Mouse (Mus musculus): ENCODE measurements around the gene Zbtb32. TPM values are rescaled to one million over a fixed set of nuclear protein-coding genes. Genes with fewer than 3 reads are reported as not detected.

The Zbtb32 gene
- polyA plus RNA-seq, 1 experiment from 2014 or later = 0.31 TPM

GRCm38 (mm10) chr7:30615049-30615760 lies 16.5 kb upstream of the Zbtb32 start:
- no peak overlapping the region for H3K4me3 ChIP-seq (replicated peaks)
- H3K9me3 ChIP-seq = no peaks in the 10 kb centered on the region
- WGBS = 70% methylated on average over 5 of the region's 5 CpGs
- H3K4me1 ChIP-seq (replicated peaks) = no peaks in the 10 kb centered on the region
- 0 out of 2 replicates have a peak, but pooled peaks have one; percentile 18 for ATAC-seq
- H3K27me3 ChIP-seq = no peaks in the 10 kb centered on the region
- no peak overlapping the region for H3K9ac ChIP-seq (replicated peaks)
- H3K36me3 ChIP-seq = peaks cover 47% of the 10 kb centered on the region
- H3K27ac ChIP-seq = no peak overlapping the region
- no peak overlapping the region for H3K4me2 ChIP-seq (replicated peaks)

GRCm38 (mm10) chr7:30614454-30614853 lies 15.7 kb upstream of the Zbtb32 start:
- WGBS = 82% methylated on average over 2 of the region's 2 CpGs
- Histone ChIP-seq H3K36me3 (peaks cover 45% of the 10 kb centered on the region), H3K9me3 (no peaks in the 10 kb centered on the region), H3K4me3 (replicated peaks) (no peak overlapping the region), H3K9ac (replicated peaks) (no peak overlapping the region), H3K4me1 (replicated peaks) (no peaks in the 10 kb centered on the region), H3K27ac (no peak overlapping the region), H3K27me3 (no peaks in the 10 kb centered on the region), H3K4me2 (replicated peaks) (no peak overlapping the region)
- ATAC-seq = no peak

- Histone ChIP-seq H3K4me1 (replicated peaks) (no peaks in the 10 kb centered on the region; the same call in 1 of the 2 replicates), H3K9ac (replicated peaks) (no peak overlapping the region), H3K27me3 (no peaks in the 10 kb centered on the region), H3K9me3 (no peaks in the 10 kb centered on the region), H3K4me2 (replicated peaks) (no peak overlapping the region), H3K36me3 (peaks cover 37% of the 10 kb centered on the region), H3K27ac (no peak overlapping the region), H3K4me3 (replicated peaks) (no peak overlapping the region)
- 20% methylated on average over 14 of the region's 14 CpGs for WGBS
- 0 out of 2 replicates have a peak, but pooled peaks have one; percentile 45 for ATAC-seq
These were observed 14.9 kb upstream of the Zbtb32 start for GRCm38 (mm10) chr7:30613529-30614112.

- WGBS = 79% methylated on average over 8 of the region's 8 CpGs
- Histone ChIP-seq H3K4me3 (replicated peaks) (no peak within 1 kb of the TSS), H3K27ac (no peak within 1 kb of the TSS), H3K9ac (replicated peaks) (no peak within 1 kb of the TSS), H3K4me2 (replicated peaks) (no peak within 1 kb of the TSS), H3K9me3 (no peaks in the 10 kb centered on the region), H3K4me1 (replicated peaks) (no peaks in the 10 kb centered on the region; the same call in 1 of the 2 replicates), H3K27me3 (no peaks in the 10 kb centered on the region), H3K36me3 (peaks cover 29% of the 10 kb centered on the region)
- 0 out of 2 replicates have a peak, but pooled peaks have one; percentile 10 for ATAC-seq
These were observed 14.1 kb upstream of the Zbtb32 start, which contains the start of gene Upk1a for GRCm38 (mm10) chr7:30612654-30613402. Gene Upk1a, minus strand, starts transcription at chr7:30612847.

GRCm38 (mm10) chr7:30610043-30610442 lies 11.3 kb upstream of the Zbtb32 start:
- Histone ChIP-seq H3K27me3 (no peaks in the 10 kb centered on the region), H3K27ac (no peak overlapping the region), H3K4me1 (replicated peaks) (no peaks in the 10 kb centered on the region; the same call in 1 of the 2 replicates), H3K9me3 (no peaks in the 10 kb centered on the region), H3K4me2 (replicated peaks) (no peak overlapping the region), H3K9ac (replicated peaks) (no peak overlapping the region), H3K36me3 (peaks cover 1% of the 10 kb centered on the region; the same call in 1 of the 2 replicates), H3K4me3 (replicated peaks) (no peak overlapping the region)
- 58% methylated on average over 7 of the region's 7 CpGs for WGBS
- no peak for ATAC-seq

- no peak for ATAC-seq
- Histone ChIP-seq H3K9me3 (no peaks in the 10 kb centered on the region), H3K9ac (replicated peaks) (no peak overlapping the region; the same call in 1 of the 2 replicates), H3K4me2 (replicated peaks) (no peak overlapping the region), H3K27ac (no peak overlapping the region), H3K4me3 (replicated peaks) (no peak overlapping the region), H3K4me1 (replicated peaks) (no peaks in the 10 kb centered on the region; the same call in 1 of the 2 replicates), H3K27me3 (no peaks in the 10 kb centered on the region), H3K36me3 (no peaks in the 10 kb centered on the region)
- 47% methylated on average over 15 of the region's 16 CpGs for WGBS
These were observed 9.8 kb upstream of the Zbtb32 start for GRCm38 (mm10) chr7:30608476-30608875.

- H3K4me1 ChIP-seq (replicated peaks) = no peaks in the 10 kb centered on the region; the same call in 1 of the 2 replicates
- ATAC-seq = peak; percentile 55; the same call in 1 of the 2 replicates
- no peak overlapping the region for H3K4me2 ChIP-seq (replicated peaks)
- H3K27ac ChIP-seq = no peak overlapping the region
- no peak overlapping the region for H3K4me3 ChIP-seq (replicated peaks)
- no peaks in the 10 kb centered on the region for H3K9me3 ChIP-seq
- no peaks in the 10 kb centered on the region for H3K36me3 ChIP-seq
- 33% methylated on average over 8 of the region's 8 CpGs for WGBS
- no peaks in the 10 kb centered on the region for H3K27me3 ChIP-seq
- H3K9ac ChIP-seq (replicated peaks) = no peak overlapping the region; the same call in 1 of the 2 replicates
These were observed 9.1 kb upstream of the Zbtb32 start for GRCm38 (mm10) chr7:30607706-30608309.

- H3K4me1 ChIP-seq (replicated peaks) = peaks cover 6% of the 10 kb centered on the region; the same call in 1 of the 2 replicates
- no peaks in the 10 kb centered on the region for H3K36me3 ChIP-seq
- 91% methylated on average over 8 of the region's 8 CpGs for WGBS
- ATAC-seq = no peak
- H3K9me3 ChIP-seq = no peaks in the 10 kb centered on the region
- no peak overlapping the region for H3K27ac ChIP-seq
- no peak overlapping the region for H3K4me2 ChIP-seq (replicated peaks)
- H3K9ac ChIP-seq (replicated peaks) = no peak overlapping the region
- no peak overlapping the region for H3K4me3 ChIP-seq (replicated peaks)
- no peaks in the 10 kb centered on the region for H3K27me3 ChIP-seq
These were observed 6.2 kb upstream of the Zbtb32 start for GRCm38 (mm10) chr7:30604944-30605343.

GRCm38 (mm10) chr7:30604424-30604823 lies 5.7 kb upstream of the Zbtb32 start:
- H3K9ac ChIP-seq (replicated peaks) = no peak overlapping the region
- ATAC-seq = no peak
- 64% methylated on average over 8 of the region's 8 CpGs for WGBS

GRCm38 (mm10) chr7:30602583-30602982 lies 3.9 kb upstream of the Zbtb32 start:
- no peak overlapping the region for H3K9ac ChIP-seq (replicated peaks)
- H3K27me3 ChIP-seq = no peaks in the 10 kb centered on the region
- H3K4me2 ChIP-seq (replicated peaks) = no peak overlapping the region
- H3K9me3 ChIP-seq = no peaks in the 10 kb centered on the region
- H3K36me3 ChIP-seq = no peaks in the 10 kb centered on the region
- no peak for ATAC-seq
- peaks cover 10% of the 10 kb centered on the region; the same call in 1 of the 2 replicates for H3K4me1 ChIP-seq (replicated peaks)
- 62% methylated on average over 3 of the region's 3 CpGs for WGBS
- H3K27ac ChIP-seq = no peak overlapping the region
- H3K4me3 ChIP-seq (replicated peaks) = no peak overlapping the region

More at GRCm38 (mm10) chr7:30604424-30604823, 5.7 kb upstream of the Zbtb32 start:
- Histone ChIP-seq H3K4me3 (replicated peaks) (no peak overlapping the region), H3K4me2 (replicated peaks) (no peak overlapping the region), H3K27ac (no peak overlapping the region), H3K9me3 (no peaks in the 10 kb centered on the region), H3K36me3 (no peaks in the 10 kb centered on the region), H3K27me3 (no peaks in the 10 kb centered on the region), H3K4me1 (replicated peaks) (peaks cover 10% of the 10 kb centered on the region; the same call in 1 of the 2 replicates)

- WGBS = 79% methylated on average over 7 of the region's 7 CpGs
- 0 out of 2 replicates have a peak overlapping the region, but pooled peaks have one; percentile 23 for H3K9ac ChIP-seq (replicated peaks)
- H3K27me3 ChIP-seq = no peaks in the 10 kb centered on the region
- 0 out of 2 replicates have a peak, but pooled peaks have one; percentile 2 for ATAC-seq
- 0 out of 2 replicates have a peak overlapping the region, but pooled peaks have one; percentile 35 for H3K4me2 ChIP-seq (replicated peaks)
- H3K36me3 ChIP-seq = no peaks in the 10 kb centered on the region
- no peaks in the 10 kb centered on the region for H3K9me3 ChIP-seq
- no peak overlapping the region for H3K4me3 ChIP-seq (replicated peaks)
- H3K4me1 ChIP-seq (replicated peaks) = peaks cover 10% of the 10 kb centered on the region; the same call in 1 of the 2 replicates
- H3K27ac ChIP-seq = no peak overlapping the region
These were observed 1.9 kb upstream of the Zbtb32 start for GRCm38 (mm10) chr7:30600651-30601050.
